Mouse (Mus musculus) c-Kit-positive CD71-positive TER-119-negative erythroid progenitor cells, embryonic 14.5 days (primary cell): Measurements from ENCODE around the gene Cbln3.

Source experiments
- DNase-seq: peaks from one replicate; pipeline ENCODE4 v3.0.0-alpha.2; 2013; ENCODE audit warnings: low read depth

Gene Cbln3

GRCm38 (mm10) chr14:55884166-55884565, at the start of gene Cbln3:
Gene Cbln3 (minus strand): TSS chr14:55884392.
- no peak for DNase-seq

GRCm38 (mm10) chr14:55933586-55933985, 49.4 kb upstream of the Cbln3 start:
- DNase-seq: no peak

- DNase-seq: no peak
These were observed 45.2 kb upstream of the Cbln3 start for GRCm38 (mm10) chr14:55929263-55929997.

GRCm38 (mm10) chr14:55926847-55927246, 42.7 kb upstream of the Cbln3 start:
- no peak for DNase-seq

- DNase-seq: peak; percentile 65
These were observed 38.5 kb upstream of the Cbln3 start for GRCm38 (mm10) chr14:55922475-55923232.

- peak; percentile 83 for DNase-seq
These were observed 34.3 kb upstream of the Cbln3 start for GRCm38 (mm10) chr14:55918240-55919082.

- no peak for DNase-seq
These were observed 29.2 kb upstream of the Cbln3 start for GRCm38 (mm10) chr14:55913406-55913805.

GRCm38 (mm10) chr14:55905518-55905917, 21.3 kb upstream of the Cbln3 start:
- DNase-seq: no peak

GRCm38 (mm10) chr14:55900414-55900755, 16.2 kb upstream of the Cbln3 start:
- no peak for DNase-seq

GRCm38 (mm10) chr14:55899701-55900413, 15.7 kb upstream of the Cbln3 start, which contains the start of gene Sdr39u1:
Gene Sdr39u1 (minus strand): TSS chr14:55900293.
- no peak for DNase-seq

GRCm38 (mm10) chr14:55898947-55899346, 14.8 kb upstream of the Cbln3 start:
- no peak for DNase-seq

- DNase-seq: no peak
These were observed 13.5 kb upstream of the Cbln3 start for GRCm38 (mm10) chr14:55897671-55898070.

- DNase-seq: no peak
These were observed 2.6 kb upstream of the Cbln3 start for GRCm38 (mm10) chr14:55886571-55887382.

GRCm38 (mm10) chr14:55885791-55886271, 1.6 kb upstream of the Cbln3 start:
- no peak for DNase-seq

GRCm38 (mm10) chr14:55885114-55885790, 1.1 kb upstream of the Cbln3 start:
- no peak for DNase-seq

- peak; percentile 68 for DNase-seq
These were observed 521 bp upstream of the Cbln3 start, which contains the start of gene Khnyn for GRCm38 (mm10) chr14:55884713-55885113. Gene Khnyn (plus strand): TSS chr14:55884947.

- no peak for DNase-seq
These were observed 529 bp downstream of the Cbln3 start for GRCm38 (mm10) chr14:55883663-55884062.

GRCm38 (mm10) chr14:55883149-55883661, 987 bp downstream of the Cbln3 start:
- no peak for DNase-seq

- DNase-seq: no peak
These were observed 2.0 kb downstream of the Cbln3 start for GRCm38 (mm10) chr14:55882171-55882641.

- no peak for DNase-seq
These were observed 3.2 kb downstream of the Cbln3 start for GRCm38 (mm10) chr14:55880982-55881381.
